Mouse (Mus musculus) lung, postnatal 25 days (tissue): ENCODE data around the gene Padi2.
A peak's percentile ranks its signal among the peaks of the same experiment; 100 is the strongest.

Experiments
- DNase-seq: peaks from one replicate; pipeline ENCODE4 v3.0.0; 2022; ENCODE audit warnings: low spot score

The Padi2 gene

DNA sequence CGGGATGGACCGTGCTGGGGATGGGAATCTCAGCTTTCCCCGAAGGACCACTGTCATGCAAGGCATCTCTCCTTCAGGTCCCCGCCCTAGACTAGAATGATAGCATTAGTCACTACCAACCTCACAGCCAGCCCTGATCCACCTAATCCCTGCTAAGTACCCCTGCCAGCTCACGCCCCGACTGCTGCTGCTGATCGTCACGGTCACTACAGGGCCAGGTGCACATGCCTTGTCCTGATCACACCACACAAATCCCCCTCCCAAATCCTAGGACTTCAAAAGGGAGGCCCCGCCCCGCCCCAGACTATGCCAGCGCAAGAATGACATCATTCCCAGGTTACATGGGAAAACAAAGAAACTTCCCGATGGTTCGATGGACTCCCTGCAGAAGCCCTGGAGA, 24.4 kb upstream of the Padi2 start:
- DNase-seq = no peak

DNA sequence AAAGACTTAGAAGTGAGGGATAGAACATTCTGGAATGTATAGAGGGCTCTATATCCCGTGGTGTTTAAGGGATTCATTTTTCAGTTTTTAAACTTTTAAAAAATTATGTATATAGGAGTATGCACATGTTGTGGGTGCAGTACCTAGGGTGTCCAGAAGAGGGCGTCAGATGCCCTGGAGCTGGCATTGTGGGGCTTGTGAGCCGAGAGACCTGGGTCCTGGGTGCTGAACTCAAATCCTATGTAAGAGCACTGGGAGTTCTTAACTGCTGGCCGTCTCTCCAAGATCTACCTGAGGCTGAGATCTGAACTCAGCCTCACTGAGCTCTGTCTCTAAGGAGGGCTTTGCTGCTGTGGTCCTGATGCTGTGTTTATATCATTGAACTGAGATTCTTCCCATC, 23.8 kb upstream of the Padi2 start:
- DNase-seq = no peak

DNA sequence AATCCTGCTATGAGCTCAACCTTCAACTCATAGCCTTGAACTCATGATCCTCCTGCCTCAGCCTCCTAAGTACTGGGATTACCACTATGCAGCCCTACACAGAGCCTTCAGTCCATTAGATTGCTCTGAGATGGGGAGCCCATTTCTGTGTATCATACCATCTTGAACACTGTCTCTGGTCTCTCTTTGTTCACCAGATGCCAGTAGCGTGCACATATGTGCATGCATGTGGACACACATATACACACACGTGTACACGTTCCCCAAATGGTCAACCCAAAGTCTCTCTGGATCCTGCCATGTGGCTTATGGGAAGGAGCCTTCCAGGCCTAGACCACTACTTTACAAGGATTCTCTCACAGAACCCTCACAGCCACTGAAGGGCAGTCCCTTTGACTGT, 23.2 kb upstream of the Padi2 start:
- no peak for DNase-seq

DNA sequence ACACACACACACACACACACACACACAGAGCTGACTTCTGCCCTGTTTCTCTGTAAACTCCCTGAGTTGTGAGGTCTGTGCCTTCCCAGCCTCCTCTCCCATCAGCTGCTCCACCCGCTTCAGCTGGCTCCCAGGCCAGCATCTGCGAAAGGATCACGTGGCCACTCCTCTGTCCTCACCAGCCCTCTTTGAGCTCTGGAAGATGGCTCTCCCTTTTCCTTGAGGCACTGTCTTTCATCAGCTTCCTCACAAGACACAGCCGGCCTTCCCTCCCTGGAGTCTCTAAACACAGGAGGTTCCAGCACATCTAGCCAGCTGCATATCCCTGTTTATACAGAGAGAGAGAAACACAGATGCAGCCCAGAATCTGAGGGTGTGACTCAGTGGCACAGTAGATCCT, 22.3 kb upstream of the Padi2 start:
- no peak for DNase-seq

DNA sequence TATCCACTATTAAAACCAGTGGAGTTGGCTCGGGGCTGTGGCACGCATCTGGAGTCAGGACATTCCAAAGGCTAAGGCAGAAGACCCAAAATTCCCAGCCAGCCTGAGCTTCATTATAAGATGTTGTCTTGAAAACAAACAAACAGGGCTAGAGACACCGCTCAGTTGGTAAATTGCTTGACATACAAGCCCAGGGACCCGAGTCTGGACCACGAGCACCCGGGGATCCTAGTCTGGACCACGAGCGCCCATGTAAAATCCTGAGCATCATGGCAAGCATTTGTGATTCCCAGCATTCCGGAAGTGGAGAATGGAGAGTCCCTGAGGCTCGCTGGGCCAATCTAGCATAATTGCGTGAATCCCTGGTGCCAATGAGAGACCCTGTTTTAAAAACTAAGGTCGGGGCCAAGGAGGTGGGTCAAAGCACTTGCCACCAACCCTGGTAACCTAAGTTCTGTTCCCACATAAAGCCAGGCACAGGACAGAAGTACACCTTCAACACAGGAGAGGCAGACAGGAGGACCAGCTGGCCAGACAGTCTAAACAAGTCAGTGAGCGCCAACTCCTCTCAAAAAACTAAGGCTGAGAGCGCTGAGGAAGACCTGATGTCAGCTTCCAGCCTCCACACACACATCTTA, 14.5 kb upstream of the Padi2 start:
- no peak for DNase-seq

DNA sequence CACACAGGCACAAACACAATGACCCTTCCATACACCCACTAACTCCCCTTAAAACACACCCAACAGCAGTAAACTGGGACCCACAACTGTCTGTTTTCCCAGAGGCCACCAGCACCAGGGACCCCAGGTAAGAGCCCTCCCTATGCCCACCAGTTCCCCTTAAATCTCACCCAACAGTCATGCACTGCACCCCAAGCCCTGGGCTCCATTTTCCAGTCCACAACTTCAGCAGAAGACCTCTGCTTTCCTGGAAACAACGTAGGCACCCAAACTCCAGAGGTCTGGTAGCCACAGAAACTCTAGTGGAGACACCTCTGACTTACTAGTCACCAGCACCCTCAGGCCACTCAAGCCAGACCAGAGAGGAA, 14.0 kb upstream of the Padi2 start:
- no peak for DNase-seq

DNA sequence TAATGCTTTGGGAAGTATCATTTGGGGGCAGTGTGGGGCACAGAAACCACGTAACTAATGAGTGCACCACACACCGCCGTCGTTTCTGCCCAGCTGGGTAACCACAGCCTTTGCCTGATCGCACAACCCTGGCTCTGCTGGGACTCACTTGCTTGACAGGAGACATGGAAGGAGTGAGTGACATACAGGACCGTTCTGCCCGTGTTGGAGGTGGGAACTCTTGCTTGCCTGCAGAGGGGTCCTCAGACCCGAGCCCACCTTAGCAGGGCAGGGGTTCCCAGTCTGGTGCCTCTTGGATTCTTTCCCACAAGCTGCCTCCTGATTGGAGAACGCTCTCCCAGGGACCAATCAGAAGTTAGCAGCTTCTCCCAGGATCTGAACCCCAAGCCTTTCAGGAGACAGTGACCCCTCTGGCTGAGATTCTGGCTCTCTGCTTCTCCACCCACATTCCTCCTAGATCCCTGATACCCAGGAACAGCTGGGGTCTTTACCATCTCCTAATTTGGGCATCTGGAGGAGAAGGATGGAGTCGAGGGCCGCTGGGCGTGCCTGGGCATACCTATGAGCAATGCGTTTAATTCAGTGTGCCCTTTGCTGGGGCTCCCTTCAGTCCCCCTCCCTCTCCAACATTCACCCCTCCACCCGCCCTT, 1.2 kb upstream of the Padi2 start:
- no peak for DNase-seq

DNA sequence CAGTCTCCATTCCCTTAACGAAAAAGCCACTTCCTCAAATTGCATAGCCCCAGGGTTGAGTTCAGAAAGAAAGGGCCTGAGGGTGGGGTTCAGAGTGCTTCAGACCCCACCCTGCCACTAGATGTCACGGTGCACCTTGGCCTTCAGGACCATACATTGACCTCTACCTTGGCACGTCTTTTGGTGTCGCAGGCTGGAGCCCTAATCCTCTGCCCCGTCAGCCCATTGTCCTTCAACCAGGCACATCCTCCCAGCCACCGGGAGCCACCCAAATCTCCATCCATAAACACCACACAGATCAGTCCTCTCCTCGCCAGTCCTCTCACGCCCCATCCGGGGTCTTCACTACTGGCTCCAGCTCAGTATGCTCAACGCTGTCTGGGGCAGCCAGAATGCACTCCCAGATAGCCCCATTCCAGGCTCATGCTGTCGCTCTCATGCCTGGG, 695 bp upstream of the Padi2 start:
- DNase-seq = peak; percentile 28

DNA sequence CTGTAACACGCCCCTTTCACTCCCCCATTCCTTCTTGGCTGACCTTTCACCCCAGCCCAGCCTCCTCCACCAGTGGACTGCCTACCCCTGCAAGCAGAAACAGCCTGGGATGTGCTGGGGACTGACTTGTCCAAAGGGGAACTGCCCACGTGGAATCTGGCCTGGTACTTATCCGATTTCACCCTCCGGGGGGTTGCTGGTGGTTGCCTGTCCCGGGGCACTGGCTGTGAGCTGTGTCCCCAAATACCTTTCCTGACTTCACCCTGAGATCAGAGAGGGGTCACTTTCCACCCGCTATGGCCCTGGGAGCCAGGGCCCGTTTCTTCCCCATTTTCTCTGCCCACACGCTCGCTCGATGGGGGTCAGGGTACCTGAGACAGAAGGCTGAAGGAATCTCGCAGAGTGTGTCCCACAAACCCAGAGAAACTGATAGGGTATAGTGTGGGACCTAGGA, 710 bp downstream of the Padi2 start:
- DNase-seq = no peak

DNA sequence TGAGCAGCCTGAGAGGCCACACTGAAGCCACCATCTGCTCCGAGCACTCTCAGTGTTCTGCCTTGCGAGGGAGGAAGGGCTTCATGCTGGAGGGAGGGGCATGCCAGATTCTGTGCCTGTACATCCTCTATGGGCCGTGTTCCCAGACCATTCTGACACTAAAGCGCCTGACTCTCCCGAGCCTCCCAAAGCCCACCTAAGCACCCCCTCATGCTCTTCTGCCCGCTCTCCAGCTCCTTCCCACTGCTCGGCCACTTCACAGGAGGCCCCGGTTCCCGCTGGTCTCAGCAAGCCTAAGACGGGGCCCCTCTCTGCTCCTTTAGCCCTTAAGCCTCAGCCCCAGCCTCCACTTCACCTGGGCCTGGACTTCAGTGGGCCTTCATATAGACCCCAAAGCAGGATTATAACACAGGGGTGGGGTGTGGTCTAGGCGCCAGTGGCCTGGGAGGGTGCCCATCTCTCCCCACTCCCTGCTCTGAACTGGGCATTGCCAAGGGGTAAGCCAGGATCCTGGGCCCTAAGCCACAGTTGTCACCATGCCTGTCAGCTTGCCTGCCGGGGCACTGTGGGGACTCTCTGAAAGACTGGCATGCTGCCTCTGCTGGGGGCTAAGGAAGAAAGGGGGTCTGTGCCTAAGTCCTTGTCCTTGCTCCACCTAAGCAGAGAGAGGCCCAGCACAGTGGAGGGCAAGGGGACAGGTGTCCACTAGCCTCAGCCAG, 1.3 kb downstream of the Padi2 start:
- no peak for DNase-seq

DNA sequence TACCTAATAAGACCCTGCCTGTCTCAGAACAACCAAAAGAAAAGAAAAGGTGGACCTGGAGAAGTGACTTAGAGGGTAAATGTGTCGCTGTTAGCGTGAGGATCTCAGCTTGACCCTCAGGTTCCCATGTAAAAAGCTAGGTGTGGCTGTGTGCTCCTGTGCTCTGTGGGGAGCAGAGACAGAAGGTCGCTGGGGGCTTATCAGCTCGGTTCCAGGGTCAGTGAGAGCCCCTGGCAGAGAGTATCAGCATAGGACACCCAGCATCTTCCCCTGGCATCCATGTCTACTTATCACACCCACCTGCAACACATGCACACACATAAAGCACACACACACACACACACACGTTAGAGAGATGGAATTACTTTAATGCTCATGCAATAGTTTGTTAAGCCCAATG, 2.5 kb downstream of the Padi2 start:
- DNase-seq = no peak

DNA sequence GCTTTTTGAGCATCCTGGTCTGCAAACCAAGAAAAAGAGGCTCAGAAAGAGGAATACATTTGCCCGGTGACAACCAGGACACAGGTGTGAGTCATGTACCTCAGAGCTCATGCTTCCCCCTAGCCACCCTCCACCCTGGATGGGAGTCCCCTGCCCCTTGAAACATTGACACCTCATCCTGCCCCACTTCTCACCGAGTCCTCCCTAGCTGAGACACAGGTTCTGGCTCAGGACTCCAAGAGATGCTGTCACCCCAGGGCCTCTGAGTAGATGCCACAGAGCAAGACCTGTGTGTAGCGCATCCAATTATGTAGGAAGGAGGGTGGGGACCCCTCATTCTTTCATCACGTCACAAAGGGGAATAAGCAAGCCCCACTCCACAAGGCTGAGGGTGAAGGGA, 3.4 kb downstream of the Padi2 start:
- no peak for DNase-seq

DNA sequence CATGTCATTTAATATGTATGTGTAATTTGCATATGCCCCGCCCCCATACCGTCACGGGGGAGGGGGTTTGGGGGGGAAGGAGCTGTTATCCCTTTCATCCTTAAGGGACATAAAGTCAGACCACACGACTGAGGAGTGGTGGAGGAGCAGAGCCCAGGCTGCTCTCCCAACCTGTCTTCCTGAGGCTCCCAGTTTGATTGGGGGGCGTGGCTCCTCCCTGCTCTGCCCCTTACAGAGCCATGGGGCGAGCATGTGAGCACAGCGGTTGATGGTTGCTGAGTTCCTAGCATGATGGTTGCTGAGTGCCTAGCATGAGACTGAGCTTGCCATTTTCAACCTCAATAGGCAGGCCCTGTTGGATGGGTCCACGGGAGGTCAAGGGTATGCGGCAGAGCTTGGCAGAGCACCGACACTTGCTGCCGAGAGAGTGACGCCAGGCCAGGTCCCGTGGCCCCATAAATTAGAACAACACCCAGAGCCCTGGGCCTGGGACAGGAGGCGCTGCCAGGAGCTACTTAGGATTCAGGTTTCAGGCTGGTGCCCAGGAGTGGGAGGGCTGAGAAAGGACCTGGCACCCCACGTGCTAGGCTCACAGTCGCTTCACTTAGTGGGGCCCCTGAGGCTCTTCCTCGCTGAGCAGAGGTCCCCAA, 4.6 kb downstream of the Padi2 start:
- DNase-seq = peak; percentile 14

DNA sequence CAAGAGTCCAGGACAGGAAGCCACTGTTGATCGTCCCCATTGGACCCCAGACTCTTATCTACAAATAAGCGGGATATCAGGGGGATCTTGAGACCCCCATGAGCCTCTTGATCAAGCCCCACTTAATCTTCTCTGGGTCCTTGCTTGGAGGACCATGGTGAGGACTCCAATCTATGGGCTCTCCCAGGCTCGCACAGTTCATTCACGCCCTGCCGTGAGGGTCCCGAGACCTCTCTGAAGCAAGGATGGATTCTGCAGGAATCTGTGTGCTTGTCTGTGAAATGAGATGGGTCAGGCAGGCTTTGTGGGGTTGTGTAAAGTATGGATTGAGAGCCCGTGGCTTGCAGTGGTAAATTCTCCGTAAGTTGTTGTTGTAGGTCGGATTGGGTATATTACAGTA, 5.3 kb downstream of the Padi2 start:
- DNase-seq = no peak

DNA sequence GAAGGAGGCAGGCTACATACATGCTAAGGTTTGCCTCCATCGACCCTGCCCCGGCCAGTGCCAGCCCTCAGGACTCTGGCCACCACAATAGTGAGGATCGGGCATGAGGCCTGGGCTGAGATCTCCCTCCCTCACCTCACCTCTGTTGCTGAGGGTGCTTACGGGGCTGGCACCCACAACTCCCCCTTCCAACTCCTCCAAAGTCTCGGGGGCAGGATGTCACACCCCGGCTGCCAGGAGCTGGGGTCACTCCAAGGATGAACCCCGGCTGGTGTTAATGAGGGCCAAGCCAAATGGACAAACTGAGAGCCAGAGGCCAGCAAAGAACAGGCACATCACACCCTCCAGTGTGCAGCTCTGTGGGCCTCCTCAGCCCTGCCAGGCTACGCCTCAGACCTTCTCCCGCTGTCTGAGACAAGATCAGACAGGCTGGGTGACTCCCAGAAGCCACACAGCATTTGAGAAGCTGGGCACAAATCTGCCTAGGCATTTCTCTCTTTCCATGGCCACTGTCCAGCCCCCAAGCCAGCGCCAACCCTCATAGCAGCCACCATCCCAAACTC, 6.2 kb downstream of the Padi2 start:
- no peak for DNase-seq

DNA sequence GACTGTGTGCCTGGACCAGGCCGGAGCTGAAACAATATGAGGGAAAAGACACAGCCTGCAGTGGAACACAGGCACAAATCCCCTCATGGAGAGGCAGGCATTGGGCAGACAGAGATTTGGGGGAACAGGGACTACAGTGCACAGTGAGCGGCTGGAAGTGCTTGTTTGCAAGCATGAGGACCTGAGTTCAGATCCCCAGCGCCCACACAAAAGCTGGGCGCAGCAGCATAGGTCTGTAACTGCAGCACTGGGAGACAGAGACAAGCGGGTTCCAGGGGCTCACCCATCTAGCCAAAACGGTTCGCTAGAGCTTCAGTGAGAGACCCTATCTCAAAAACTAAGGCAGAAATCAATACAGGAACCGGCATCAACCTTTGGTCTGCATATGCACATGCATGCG, 7.4 kb downstream of the Padi2 start:
- no peak for DNase-seq

DNA sequence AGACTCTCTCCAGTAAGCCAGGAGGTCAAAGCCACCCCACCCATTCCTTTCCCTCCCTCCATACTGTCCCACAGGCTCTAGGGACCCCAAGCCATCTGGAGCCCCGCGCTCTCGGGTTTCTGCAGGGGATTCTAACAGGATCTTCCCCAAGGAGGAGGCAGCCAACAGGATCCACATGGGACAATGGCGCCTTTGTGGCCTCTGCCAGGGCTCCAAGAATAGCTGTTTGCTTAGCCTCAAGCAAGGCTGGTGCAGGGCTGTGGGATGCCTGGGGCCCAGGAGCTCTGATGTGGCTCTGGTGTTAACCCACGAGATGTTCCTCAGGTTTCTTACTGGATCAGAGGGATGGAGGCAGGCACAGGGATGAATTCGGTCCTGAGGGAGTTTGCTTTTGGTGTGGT, 8.6 kb downstream of the Padi2 start:
- no peak for DNase-seq

DNA sequence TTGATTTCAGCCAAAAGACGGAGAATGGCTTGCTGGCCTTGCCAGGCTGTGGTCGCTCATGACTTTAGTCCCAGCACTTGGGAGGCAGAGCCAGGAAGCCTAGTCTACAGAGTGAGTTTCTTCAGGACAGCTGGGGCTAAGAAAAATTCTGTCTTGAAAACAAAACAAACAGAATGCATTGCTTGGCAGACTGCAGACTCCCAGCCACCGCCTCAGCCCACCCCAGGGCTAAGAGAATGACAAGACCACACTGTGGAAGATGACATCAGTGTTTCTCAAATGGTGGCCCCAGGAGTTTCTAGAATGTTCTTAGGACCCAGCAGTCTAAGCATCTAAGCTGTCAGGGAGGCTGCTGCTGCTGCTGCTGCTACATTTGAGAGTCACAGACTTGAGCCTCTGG, 9.1 kb downstream of the Padi2 start:
- DNase-seq = no peak

DNA sequence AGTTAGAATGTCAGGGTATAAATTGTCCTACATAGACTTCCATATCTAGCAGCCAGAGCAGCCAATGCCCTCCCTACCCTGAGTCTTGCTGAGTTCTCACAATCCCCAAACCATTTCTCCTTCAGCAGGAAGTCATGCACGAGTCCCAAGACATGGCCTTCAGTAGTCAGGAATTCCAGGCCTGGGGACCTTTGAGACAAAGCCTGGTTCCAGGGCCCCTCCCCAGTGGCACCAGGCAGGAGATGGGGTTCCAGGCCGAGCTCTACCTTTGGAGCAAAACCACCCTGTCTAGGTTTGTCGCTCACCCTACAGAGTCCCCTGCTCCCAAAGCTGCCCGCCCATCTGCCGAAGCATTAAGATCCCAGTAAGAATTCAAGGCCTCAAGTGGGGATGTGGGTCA, 10.2 kb downstream of the Padi2 start:
- DNase-seq = no peak

DNA sequence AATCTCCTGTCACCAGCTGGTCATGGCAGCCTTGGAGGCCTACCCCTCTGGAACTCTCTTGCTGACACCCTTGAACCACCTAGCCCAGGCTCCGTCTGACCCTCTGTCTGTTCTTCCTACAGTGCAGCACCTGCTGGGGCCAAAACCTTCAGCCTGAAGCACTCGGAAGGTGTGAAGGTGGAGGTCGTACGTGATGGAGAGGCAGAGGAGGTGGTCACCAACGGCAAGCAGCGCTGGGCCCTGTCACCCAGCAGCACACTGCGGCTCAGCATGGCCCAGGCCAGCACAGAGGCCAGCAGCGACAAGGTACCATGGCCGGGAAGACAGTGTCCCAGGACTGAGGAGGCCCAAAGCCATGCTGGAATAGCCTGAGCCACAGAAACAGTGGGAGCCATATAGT, 11.3 kb downstream of the Padi2 start:
- no peak for DNase-seq

DNA sequence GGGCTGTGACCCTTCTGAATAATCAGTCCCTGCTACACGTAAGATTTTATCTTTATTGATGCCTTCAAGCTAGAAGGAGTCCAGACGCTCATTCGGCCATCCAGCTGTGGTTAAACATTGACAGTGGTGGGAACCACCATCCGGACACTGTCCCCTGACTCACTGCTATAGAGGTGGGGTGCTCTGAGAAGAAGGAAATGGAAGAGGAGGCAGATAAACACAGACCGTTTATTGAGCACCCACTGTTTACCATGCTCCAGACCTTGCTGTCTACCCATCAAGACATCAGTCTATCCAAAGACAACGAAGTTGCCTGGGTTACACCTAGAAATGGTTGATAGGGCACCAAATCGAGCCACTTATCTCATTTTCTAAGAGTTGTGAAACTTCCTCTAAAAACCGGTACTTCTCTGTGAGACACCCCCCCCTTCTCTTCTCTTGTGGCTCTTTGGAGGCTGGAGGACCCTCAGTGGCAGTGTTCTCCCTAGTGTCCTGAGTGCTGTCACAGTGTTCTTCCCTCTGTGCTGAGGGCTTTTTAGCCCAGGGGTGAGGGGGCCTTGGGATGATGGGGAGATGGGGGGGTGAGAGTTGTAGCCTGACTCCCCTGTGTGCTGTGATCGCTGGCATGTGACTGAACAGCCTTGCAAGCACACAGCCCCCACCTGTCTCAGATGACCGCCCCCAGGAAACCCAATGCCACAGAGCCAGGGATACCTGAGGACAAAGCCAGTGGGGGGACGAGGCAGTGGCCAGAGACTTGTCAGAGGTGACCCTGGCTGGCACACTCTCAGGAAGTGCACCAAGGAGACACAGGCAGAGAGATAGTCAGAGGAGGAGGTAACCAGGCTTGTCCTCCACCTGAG, 14.1 kb downstream of the Padi2 start:
- no peak for DNase-seq

DNA sequence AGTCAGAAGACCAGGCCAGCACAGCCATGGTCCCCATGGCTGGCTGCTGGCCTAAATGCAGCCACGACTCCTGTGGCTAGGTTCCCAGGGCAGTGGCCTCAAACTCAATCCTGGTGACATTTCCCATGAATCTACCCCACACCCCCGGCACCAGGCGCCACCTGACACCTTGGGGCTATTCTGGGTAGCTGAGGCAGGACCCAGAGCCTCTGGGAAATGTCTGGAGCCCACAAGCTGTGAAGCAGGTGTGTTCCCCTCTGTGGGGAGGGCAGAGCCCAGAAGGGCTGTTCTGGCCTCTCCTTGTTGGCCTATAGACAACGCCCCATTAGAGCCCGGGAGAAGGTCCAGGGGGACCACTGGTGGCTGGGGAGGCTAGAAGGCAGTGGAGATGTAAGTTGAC, 16.4 kb downstream of the Padi2 start:
- DNase-seq = no peak
